Mouse (Mus musculus) testis, adult 2 months (tissue): ENCODE data around the gene Rp2.

Experiments used
- CTCF ChIP-seq: fragments of 200-500 bp; IDR thresholded peaks from 2 replicates; pipeline ENCODE4 v1.5.1; 2012; ENCODE audit warnings: low read depth, mild to moderate bottlenecking, inconsistent platforms, low read length, moderate library complexity; ENCODE audit not compliant: control insufficient read depth, insufficient read depth, insufficient replicate concordance
- POLR2A ChIP-seq: fragments of 200-500 bp; IDR thresholded peaks from 2 replicates; pipeline ENCODE4 v1.6.1; 2012; ENCODE audit warnings: low read depth, mild to moderate bottlenecking, inconsistent platforms, low read length, moderate library complexity; ENCODE audit not compliant: control insufficient read depth

DNA sequence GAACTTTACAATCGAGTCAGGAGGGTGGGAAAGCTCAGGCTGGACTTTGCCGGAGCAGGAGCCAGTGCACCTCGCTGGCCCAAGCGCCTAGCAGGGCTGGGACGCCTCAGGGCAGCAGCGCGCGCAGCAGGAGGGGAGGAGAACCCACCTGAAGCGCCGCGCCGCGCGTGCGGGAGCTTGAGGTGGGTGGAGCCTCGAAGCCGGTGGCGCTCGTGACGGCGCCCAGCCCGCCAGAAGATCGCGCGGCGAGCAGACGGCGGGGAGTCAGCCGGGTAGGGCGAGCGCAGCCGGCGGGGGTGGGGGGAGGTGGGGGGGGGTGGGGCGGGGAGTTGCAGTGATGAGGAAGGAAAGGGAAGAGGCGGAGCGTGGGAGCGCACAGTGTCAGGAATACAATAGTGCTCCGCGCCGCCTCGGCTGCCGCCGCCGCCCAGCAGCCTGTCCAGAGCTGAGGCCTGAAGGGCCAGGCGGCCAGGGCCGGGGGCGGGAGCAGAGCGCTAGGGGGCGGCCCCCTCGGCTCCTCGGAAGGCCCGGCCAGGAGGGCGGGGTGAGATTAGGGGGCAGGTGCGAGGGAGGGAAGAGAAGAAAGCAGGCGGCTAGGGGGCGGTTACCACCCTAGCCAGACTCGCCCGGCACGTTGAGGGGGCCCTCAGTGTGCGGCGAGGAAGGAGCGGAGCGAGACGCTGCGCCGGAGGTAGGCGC is 61.0 kb downstream of the Rp2 start, which contains the start of gene Jade3:
- no peak for TF ChIP-seq CTCF
- peak; percentile 66 for TF ChIP-seq POLR2A
